Mouse (Mus musculus) MEL (cell line): ENCODE measurements around the gene Cct7. TPM values are rescaled to one million over a fixed set of nuclear protein-coding genes. Genes with fewer than 3 reads are reported as not detected.

Experiments
- DNase-seq: peaks from one replicate; pipeline ENCODE4 v3.0.0; 2011; ENCODE audit warnings: low read depth, low spot score
- H3K27ac ChIP-seq: 2 replicates; pipeline ENCODE4 v1.5.1; 2012; ENCODE audit warnings: low read depth, mild to moderate bottlenecking, control low read depth, low read length, moderate library complexity; ENCODE audit not compliant: control insufficient read depth
- H3K27me3 ChIP-seq, 2 experiments: fragments of 150-350 bp in 1 of 2; sonication (generic) in 1 of 2; 2 replicates each; pipeline ENCODE4 v1.6.1; 2012; ENCODE audit warnings: low read length in 2 of 2, mild to moderate bottlenecking in 2 of 2, improper control_type of control experiment in 1 of 2, moderate library complexity in 1 of 2; ENCODE audit not compliant: insufficient read depth in 2 of 2, control insufficient read depth in 1 of 2
- H3K36me3 ChIP-seq, 2 experiments: 2 replicates each; pipeline ENCODE4 v1.6.1; 2012 to 2014; ENCODE audit warnings: low read length in 2 of 2, improper control_type of control experiment in 1 of 2, inconsistent platforms in 1 of 2, mild to moderate bottlenecking in 1 of 2; ENCODE audit not compliant: insufficient read depth in 2 of 2, control insufficient read depth in 1 of 2
- H3K4me1 ChIP-seq, 2 experiments: fragments of 150-350 bp in 1 of 2; sonication (generic) in 1 of 2; 2 replicates each; pipeline ENCODE4 v1.6.1; 2012; ENCODE audit warnings: low read length in 2 of 2, improper control_type of control experiment in 1 of 2, mild to moderate bottlenecking in 1 of 2; ENCODE audit not compliant: insufficient read depth in 2 of 2, control insufficient read depth in 1 of 2
- H3K4me3 ChIP-seq, 2 experiments: fragments of 150-350 bp in 1 of 2; sonication (generic) in 1 of 2; 2 replicates each; pipeline ENCODE4 v1.5.1; 2012; ENCODE audit warnings: low read depth in 2 of 2, low read length in 2 of 2, mild to moderate bottlenecking in 2 of 2, moderate library complexity in 2 of 2, control low read depth in 1 of 2, improper control_type of control experiment in 1 of 2; ENCODE audit not compliant: control insufficient read depth in 1 of 2, insufficient read depth in 1 of 2
- H3K79me2 ChIP-seq: 2 replicates; pipeline ENCODE4 v1.6.1; 2012; ENCODE audit warnings: mild to moderate bottlenecking, low read length, moderate library complexity; ENCODE audit not compliant: control insufficient read depth, poor library complexity, insufficient read depth
- H3K9ac ChIP-seq: 2 replicates; pipeline ENCODE4 v1.6.1; 2012; ENCODE audit warnings: low read depth, mild to moderate bottlenecking, control low read depth, low read length, moderate library complexity; ENCODE audit not compliant: control insufficient read depth, poor library complexity, severe bottlenecking
- H3K9me3 ChIP-seq: fragments of 150-350 bp; sonication (generic); replicated peaks from 2 replicates; pipeline ENCODE4 v1.6.1; 2012; ENCODE audit warnings: mild to moderate bottlenecking, low read length, improper control_type of control experiment, moderate library complexity; ENCODE audit not compliant: insufficient read depth
- CTCF ChIP-seq, 3 experiments: IDR thresholded peaks in 2 of 3; conservative IDR thresholded peaks in 1 of 3; 2 replicates each; pipeline ENCODE4 v1.5.1; 2011 to 2012; ENCODE audit warnings: low read length in 3 of 3, low read depth in 2 of 3, mild to moderate bottlenecking in 2 of 3, improper control_type of control experiment in 1 of 3, inconsistent platforms in 1 of 3, mixed read lengths in 1 of 3, moderate library complexity in 1 of 3; ENCODE audit not compliant: control insufficient read depth in 1 of 3, insufficient read depth in 1 of 3, poor library complexity in 1 of 3, severe bottlenecking in 1 of 3
- E2F4 ChIP-seq: IDR thresholded peaks from 2 replicates; pipeline ENCODE4 v1.6.1; 2011; ENCODE audit warnings: low read depth, low read length, improper control_type of control experiment, borderline replicate concordance
- GABPA ChIP-seq: IDR thresholded peaks from 2 replicates; pipeline ENCODE4 v1.6.1; 2012; ENCODE audit warnings: low read depth, mild to moderate bottlenecking, inconsistent platforms, low read length, improper control_type of control experiment, moderate library complexity
- GATA1 ChIP-seq: IDR thresholded peaks from 2 replicates; pipeline ENCODE4 v1.6.1; 2011; ENCODE audit warnings: low read depth, low read length, improper control_type of control experiment
- MAZ ChIP-seq: IDR thresholded peaks from 2 replicates; pipeline ENCODE4 v1.6.1; 2012; ENCODE audit warnings: low read depth, mild to moderate bottlenecking, inconsistent platforms, low read length, improper control_type of control experiment
- MEF2A ChIP-seq: IDR thresholded peaks from 2 replicates; pipeline ENCODE4 v1.6.1; 2014; ENCODE audit warnings: low read depth, mild to moderate bottlenecking, inconsistent platforms, low read length, improper control_type of control experiment; ENCODE audit not compliant: poor library complexity, insufficient replicate concordance, severe bottlenecking; ENCODE audit errors: extremely low read depth
- MYC ChIP-seq: IDR thresholded peaks from 2 replicates; pipeline ENCODE4 v1.6.1; 2011; ENCODE audit warnings: low read depth, mild to moderate bottlenecking, low read length, improper control_type of control experiment, moderate library complexity
- NELFE ChIP-seq: IDR thresholded peaks from 2 replicates; pipeline ENCODE4 v1.6.1; 2011; ENCODE audit warnings: low read depth, low read length, improper control_type of control experiment
- POLR2A ChIP-seq, 2 experiments: IDR thresholded peaks; 2 replicates each; pipeline ENCODE4 v1.6.1; 2011 to 2012; ENCODE audit warnings: low read length in 2 of 2, mild to moderate bottlenecking in 2 of 2, control low read depth in 1 of 2, improper control_type of control experiment in 1 of 2, low read depth in 1 of 2, moderate library complexity in 1 of 2; ENCODE audit not compliant: control insufficient read depth in 1 of 2, insufficient read depth in 1 of 2, poor library complexity in 1 of 2
- RAD21 ChIP-seq: IDR thresholded peaks from 2 replicates; pipeline ENCODE4 v1.6.1; 2011; ENCODE audit warnings: mild to moderate bottlenecking, low read depth, low read length, improper control_type of control experiment
- RCOR1 ChIP-seq: IDR thresholded peaks from 2 replicates; pipeline ENCODE4 v1.6.1; 2012; ENCODE audit warnings: low read depth, mild to moderate bottlenecking, inconsistent platforms, low read length, improper control_type of control experiment
- SMC3 ChIP-seq: IDR thresholded peaks from 2 replicates; pipeline ENCODE4 v1.6.1; 2011; ENCODE audit warnings: low read depth, low read length, improper control_type of control experiment
- USF1 ChIP-seq: IDR thresholded peaks from 2 replicates; pipeline ENCODE4 v1.6.1; 2014; ENCODE audit warnings: low read depth, mild to moderate bottlenecking, inconsistent platforms, low read length, improper control_type of control experiment, moderate library complexity
- ZC3H11A ChIP-seq: IDR thresholded peaks from 2 replicates; pipeline ENCODE4 v1.6.1; 2012; ENCODE audit warnings: low read depth, mild to moderate bottlenecking, inconsistent platforms, low read length, improper control_type of control experiment
- ZKSCAN1 ChIP-seq: IDR thresholded peaks from 2 replicates; pipeline ENCODE4 v1.6.1; 2012; ENCODE audit warnings: low read depth, mild to moderate bottlenecking, inconsistent platforms, low read length, improper control_type of control experiment, moderate library complexity
- ZMIZ1 ChIP-seq: IDR thresholded peaks from 2 replicates; pipeline ENCODE4 v1.6.1; 2012; ENCODE audit warnings: low read depth, mild to moderate bottlenecking, inconsistent platforms, low read length, improper control_type of control experiment, moderate library complexity
- ZNF384 ChIP-seq: IDR thresholded peaks from 2 replicates; pipeline ENCODE4 v1.6.1; 2012; ENCODE audit warnings: low read depth, mild to moderate bottlenecking, inconsistent platforms, low read length, improper control_type of control experiment
- polyA plus RNA-seq, 2 experiments: library from polyadenylated mRNA; stranded (reverse) in 1 of 2; unstranded in 1 of 2; fragments of >175 nt in 1 of 2; fragments of >200 nt in 1 of 2; gene quantifications; 2 replicates each; pipeline versions ENCODE4 v1.2.1 to v1.2.4; 2012; ENCODE audit warnings: low replicate concordance in 2 of 2, low read depth in 1 of 2; ENCODE audit not compliant: insufficient read length in 2 of 2, insufficient read depth in 1 of 2, missing spikeins in 1 of 2
- total RNA-seq: library from RNA; depleted of rRNA; stranded (reverse); fragments of 300-350 nt; gene quantifications from 2 replicates; pipeline ENCODE4 v1.2.3, GENCODE M21; 2012

The Cct7 gene
- total and polyA plus RNA-seq, 3 experiments: 222 to 660 (median 660) TPM

- Histone ChIP-seq H3K36me3 (no peaks in the 10 kb centered on the region), H3K4me3 (no peak overlapping the region), H3K4me1 (no peaks in the 10 kb centered on the region), H3K9ac (no peak overlapping the region), H3K27ac (no peak overlapping the region), H3K79me2 (no peaks in the 10 kb centered on the region), H3K9me3 (no peaks in the 10 kb centered on the region), H3K27me3 (no peaks in the 10 kb centered on the region)
- DNase-seq: no peak
- TF ChIP-seq NELFE (no peak), ZKSCAN1 (no peak), GABPA (no peak)
Measured at GRCm38 (mm10) chr6:85475581-85475980, 24.3 kb downstream of the Cct7 start.

- Histone ChIP-seq H3K36me3 (no peaks in the 10 kb centered on the region), H3K27ac (no peak overlapping the region), H3K79me2 (no peaks in the 10 kb centered on the region), H3K9me3 (no peaks in the 10 kb centered on the region), H3K27me3 (no peaks in the 10 kb centered on the region), H3K4me1 (no peaks in the 10 kb centered on the region), H3K4me3 (no peak overlapping the region), H3K9ac (no peak overlapping the region)
- peak; percentile 42 for DNase-seq
- TF ChIP-seq MEF2A: no peak
- no peak for TF ChIP-seq MAZ
- TF ChIP-seq GATA1: no peak
- no peak for TF ChIP-seq ZMIZ1
- TF ChIP-seq RAD21: peak; percentile 36
- TF ChIP-seq E2F4: no peak
- no peak for TF ChIP-seq ZNF384
- no peak for TF ChIP-seq USF1
- no peak for TF ChIP-seq RCOR1
- TF ChIP-seq POLR2A (IDR thresholded peaks at IDR 0.05; ENCODE audit: control insufficient read depth in 1 of 2, insufficient read depth in 1 of 2, low read depth in 1 of 2, low read length in 2 of 2, poor library complexity in 1 of 2): no peak
- TF ChIP-seq ZC3H11A: 0 out of 2 replicates have a peak, but pooled peaks have one; percentile 15
- peak; percentile 68 for TF ChIP-seq SMC3
- TF ChIP-seq MYC: no peak
- TF ChIP-seq CTCF (IDR thresholded peaks at IDR 0.05 in 2 of 3, conservative IDR thresholded peaks at IDR 0.05 in 1 of 3; ENCODE audit: control insufficient read depth in 1 of 3, insufficient read depth in 1 of 3, low read depth in 2 of 3, low read length in 3 of 3, poor library complexity in 1 of 3, severe bottlenecking in 1 of 3): peak; percentile 65 to 84 (median 70)
Measured at GRCm38 (mm10) chr6:85477366-85477917, 26.1 kb downstream of the Cct7 start.
